Mouse (Mus musculus): ENCODE results near the gene Acadvl.

DNA sequence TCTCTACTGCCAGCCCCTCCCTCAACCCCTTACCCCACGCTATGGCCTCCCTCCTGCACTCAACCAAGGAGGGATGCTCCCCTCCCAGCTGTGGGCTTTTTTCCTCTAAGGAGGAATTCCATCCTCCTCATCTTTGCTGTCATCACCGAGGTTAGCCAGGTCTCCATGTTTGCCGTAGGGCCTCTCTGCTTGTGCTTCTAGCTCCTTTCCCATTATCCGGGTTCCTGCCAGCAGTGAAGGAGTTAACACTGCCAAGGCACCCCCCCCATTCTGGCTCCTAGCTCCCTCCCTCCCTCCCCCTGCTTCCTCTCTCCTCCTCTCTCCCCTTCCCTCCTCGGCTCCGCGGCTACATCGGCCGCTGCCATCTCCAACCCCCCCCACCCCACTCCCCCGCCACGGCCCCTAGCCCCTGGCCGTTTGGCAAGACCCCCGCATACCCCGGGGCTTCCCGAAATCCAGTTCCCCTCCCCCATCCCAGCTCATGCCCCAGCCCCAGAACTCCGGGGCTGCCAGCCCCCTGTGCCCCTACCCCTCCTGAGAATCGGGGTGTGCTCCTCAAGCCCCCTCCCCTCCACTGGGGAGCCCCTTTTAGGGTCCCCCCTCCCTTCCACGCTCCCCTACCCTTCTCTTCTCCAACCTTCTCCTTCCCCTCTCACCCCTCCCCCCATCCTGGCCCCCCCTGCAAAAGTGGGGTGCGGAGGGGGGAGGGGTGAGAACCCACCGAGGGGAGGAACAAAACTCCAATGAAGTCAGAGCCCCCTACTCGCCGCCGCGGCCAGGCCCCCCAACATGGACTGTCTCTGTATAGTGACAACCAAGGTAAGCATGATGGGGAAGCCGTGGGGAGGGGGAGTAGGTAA is 3.1 kb upstream of the Acadvl start:
- peak; percentile 52; the same call in 1 of the 2 replicates for TF ChIP-seq POLR2A (IDR thresholded peaks at IDR 0.05; ENCODE audit: borderline replicate concordance, insufficient read depth, low read length)
- TF ChIP-seq CTCF (IDR thresholded peaks at IDR 0.05; ENCODE audit: borderline replicate concordance, insufficient read depth, low read depth, low read length) = no peak
